Mouse (Mus musculus): ENCODE data around the gene B4galnt2.

- TF ChIP-seq POLR2A (IDR thresholded peaks at IDR 0.05; ENCODE audit: insufficient read length, low read depth): no peak
- no peak for TF ChIP-seq CEBPB (IDR thresholded peaks at IDR 0.05; ENCODE audit: insufficient read depth, poor library complexity, severe bottlenecking)
- TF ChIP-seq TCF12 (IDR thresholded peaks at IDR 0.05; ENCODE audit: insufficient read depth, poor library complexity, severe bottlenecking): no peak
- TF ChIP-seq SRF (IDR thresholded peaks at IDR 0.05; ENCODE audit: control insufficient read depth, insufficient read length, low read depth): no peak
- no peak for TF ChIP-seq USF1 (IDR thresholded peaks at IDR 0.05; ENCODE audit: low read depth)
- TF ChIP-seq MAX (IDR thresholded peaks at IDR 0.05; ENCODE audit: low read depth): no peak
- no peak for TF ChIP-seq MYOG (IDR thresholded peaks at IDR 0.05; ENCODE audit: control insufficient read depth in 1 of 3, insufficient read depth in 1 of 3, insufficient read length in 2 of 3, low read depth in 2 of 3)
- no peak for TF ChIP-seq POLR2AphosphoS2 (IDR thresholded peaks at IDR 0.05; ENCODE audit: insufficient read length, low read depth)
- TF ChIP-seq E2F4 (IDR thresholded peaks at IDR 0.05; ENCODE audit: insufficient read depth): no peak
- no peak for TF ChIP-seq MYOD1 (IDR thresholded peaks at IDR 0.05; ENCODE audit: control insufficient read depth in 1 of 3, insufficient read length in 2 of 3, low read depth in 2 of 3)
Measured at GRCm38 (mm10) chr11:95875804-95876203, 38.9 kb downstream of the B4galnt2 start.

Measured in myocyte (in vitro differentiated cells).